Mouse (Mus musculus) gastrocnemius, postnatal 36 days (tissue): ENCODE measurements around the gene Tmem126b. TPM values are rescaled to one million over a fixed set of nuclear protein-coding genes. Genes with fewer than 3 reads are reported as not detected.
A peak's percentile ranks its signal among the peaks of the same experiment; 100 is the strongest.

Source experiments
- DNase-seq, 2 experiments: peaks; one replicate each; pipeline ENCODE4 v3.0.0; 2022
- intact Hi-C: fragments of 180-260 bp; cut with DNase I; formaldehyde crosslinking; loops from one replicate; pipeline ENCODE4 v1.15.1; 2025
- total RNA-seq, 2 experiments: library from RNA; stranded (reverse); gene quantifications; 2 replicates each; pipeline ENCODE4 v1.2.3; 2021

The Tmem126b gene
- total RNA-seq, 2 experiments from 2014 or later: 16.0 to 17.9 TPM

GRCm38 (mm10) chr7:90427006-90427405 lies 48.8 kb downstream of the Tmem126b start:
- intact Hi-C loops: no loop called here
- peak in 1 of 2 experiments; percentile 15 for DNase-seq

- intact Hi-C loops: no loop called here
- DNase-seq: peak; percentile 66 to 67
Observed at GRCm38 (mm10) chr7:90426020-90427001, 49.5 kb downstream of the Tmem126b start, which contains the start of gene Ccdc89. Ccdc89 (plus strand) TSS chr7:90426577.

Other genes starting within 250 kb of the Tmem126b start
- gene Ccdc83, start 210.2 kb downstream of the Tmem126b start, total RNA-seq: not detected
- 1 to 10 TPM; 5.1 to 5.3 TPM for gene Sytl2, start 173.7 kb downstream of the Tmem126b start, total RNA-seq
- not detected for gene Ccdc89, start 49.4 kb downstream of the Tmem126b start, total RNA-seq
- 10 to 100 TPM; 13.9 to 14.4 TPM for gene Crebzf, start 33.3 kb downstream of the Tmem126b start, total RNA-seq
- 100 to 1,000 TPM in 1 of 2 experiments, 10 to 100 TPM in 1; 88.9 to 106 TPM for gene Tmem126a, start 18.8 kb downstream of the Tmem126b start, total RNA-seq
- gene Dlg2, start 671 bp upstream of the Tmem126b start, total RNA-seq: under 1 TPM; 0.36 to 0.72 TPM